Mouse (Mus musculus): ENCODE data around the gene Arfgap3. TPM values are rescaled to one million over a fixed set of nuclear protein-coding genes. Genes with fewer than 3 reads are reported as not detected.
"Not testable (repeated sequence)": the region's sequence is repeated elsewhere in the genome, so short reads cannot be mapped to it uniquely, and the experiment has no call there.

Arfgap3 gene
- total RNA-seq (2021), result 10 to 100 TPM; 17.3 to 17.5 TPM
- long read RNA-seq, experiment 1, partial matches to known transcripts, result 2 of 27 reads
- long read RNA-seq, experiment 1, other reads (novel, unspliced or antisense), result 21 of 27 reads
- long read RNA-seq, experiment 2, transcript Arfgap3-201 (16 exons, 2,619 nt), result major isoform, 7 of 24 reads
- long read RNA-seq, experiment 2, partial matches to known transcripts, result 3 of 24 reads
- long read RNA-seq, experiment 2, other reads (novel, unspliced or antisense), result 13 of 24 reads

- Histone ChIP-seq H3K4me3 (peak within 1 kb of the TSS; percentile 87), H3K27ac (peak within 1 kb of the TSS; percentile 92)
- DNase-seq (ENCODE audit: low spot score in 2 of 2), result peak; percentile 93 to 96
- no peak for TF ChIP-seq CTCF (conservative IDR thresholded peaks at IDR 0.05)
Measured at GRCm38 (mm10) chr15:83349954-83350711, at the start of gene Arfgap3. Gene Arfgap3 (minus strand): TSS chr15:83350247.

GRCm38 (mm10) chr15:83392722-83393121 is 42.7 kb upstream of the Arfgap3 start:
- TF ChIP-seq CTCF (conservative IDR thresholded peaks at IDR 0.05), result peak; percentile 60

DNA sequence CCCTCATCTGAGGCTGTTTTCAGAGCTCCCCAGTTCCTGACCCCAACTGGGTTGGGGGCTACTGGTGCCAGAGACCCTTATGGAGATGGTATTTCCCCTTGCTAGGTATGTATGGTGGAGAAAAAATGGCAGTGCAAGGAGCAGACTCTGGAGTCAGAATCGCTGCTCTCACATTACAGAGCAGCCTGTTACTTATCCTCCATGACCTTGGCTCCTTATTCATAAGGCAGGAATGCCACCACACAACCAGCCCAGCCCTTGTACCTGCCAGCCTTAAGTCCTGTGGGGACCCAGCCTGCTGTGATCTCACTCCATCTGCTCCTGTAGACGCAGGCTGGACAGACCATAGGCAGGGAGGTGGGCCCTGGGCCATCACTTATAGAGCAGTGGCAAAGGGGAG is 37.9 kb upstream of the Arfgap3 start:
- Histone ChIP-seq H3K4me3 (no peak overlapping the region), H3K27ac (no peak overlapping the region)
- DNase-seq (ENCODE audit: low spot score in 2 of 2), result no peak
- TF ChIP-seq CTCF (conservative IDR thresholded peaks at IDR 0.05), result no peak

More at GRCm38 (mm10) chr15:83392722-83393121, 42.7 kb upstream of the Arfgap3 start:
- H3K27ac ChIP-seq, result no peak overlapping the region
- DNase-seq (ENCODE audit: low spot score in 2 of 2), result no peak
- H3K4me3 ChIP-seq, result no peak overlapping the region

DNA sequence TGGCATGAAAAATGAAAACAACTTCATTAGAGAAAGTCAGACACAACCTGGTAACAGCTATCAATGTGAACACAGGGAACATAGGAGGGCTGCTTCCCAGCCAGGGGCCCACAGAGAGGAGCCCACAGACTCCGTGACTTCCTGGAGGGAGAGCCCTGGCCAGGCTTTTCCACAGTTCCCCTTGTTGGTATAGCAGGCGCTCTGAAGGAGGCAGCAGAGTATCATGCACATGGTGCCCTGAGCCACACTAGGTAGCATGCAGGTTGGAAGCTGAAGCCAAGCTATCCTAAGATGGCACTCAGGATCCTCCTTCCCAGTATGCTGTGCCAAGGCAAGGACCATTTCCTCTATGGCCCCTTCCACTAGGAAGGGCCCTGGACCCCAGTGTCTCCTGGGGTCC is 33.6 kb upstream of the Arfgap3 start:
- H3K4me3 ChIP-seq, result no peak overlapping the region
- no peak overlapping the region for H3K27ac ChIP-seq
- DNase-seq (ENCODE audit: low spot score in 2 of 2), result no peak
- TF ChIP-seq CTCF (conservative IDR thresholded peaks at IDR 0.05), result peak; percentile 69

- TF ChIP-seq CTCF (conservative IDR thresholded peaks at IDR 0.05), result no peak
- Histone ChIP-seq H3K27ac (no peak overlapping the region), H3K4me3 (no peak overlapping the region)
- no peak for DNase-seq (ENCODE audit: low spot score in 2 of 2)
Measured at GRCm38 (mm10) chr15:83383136-83383535, 33.1 kb upstream of the Arfgap3 start.

GRCm38 (mm10) chr15:83382467-83382866 is 32.4 kb upstream of the Arfgap3 start:
- TF ChIP-seq CTCF (conservative IDR thresholded peaks at IDR 0.05), result no peak
- no peak for DNase-seq (ENCODE audit: low spot score in 2 of 2)
- Histone ChIP-seq H3K27ac (no peak overlapping the region), H3K4me3 (no peak overlapping the region)

GRCm38 (mm10) chr15:83377153-83377552 is 27.1 kb upstream of the Arfgap3 start:
- no peak for TF ChIP-seq CTCF (conservative IDR thresholded peaks at IDR 0.05)
- H3K27ac ChIP-seq, result no peak overlapping the region
- no peak for DNase-seq (ENCODE audit: low spot score in 2 of 2)
- H3K4me3 ChIP-seq, result no peak overlapping the region

DNA sequence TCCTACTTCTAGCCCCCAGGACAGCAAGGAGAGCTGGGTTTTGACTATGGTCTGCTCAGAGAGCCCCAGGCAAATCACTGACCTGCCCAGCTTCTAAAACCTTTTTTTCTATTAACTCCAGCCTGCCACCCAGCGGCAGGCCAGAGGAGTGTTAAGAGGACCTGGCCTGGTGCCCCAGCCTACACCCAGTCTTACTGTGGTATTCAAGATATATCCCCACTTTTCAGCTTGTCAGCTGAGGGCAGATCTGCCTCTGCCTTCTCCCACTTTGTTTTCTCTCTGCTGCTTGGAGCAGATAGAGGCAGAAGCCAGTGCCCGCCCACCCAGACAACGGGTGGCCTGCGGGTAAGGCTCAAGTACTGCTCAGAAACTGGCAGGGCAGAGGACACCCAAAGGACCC is 25.1 kb upstream of the Arfgap3 start:
- Histone ChIP-seq H3K27ac (no peak overlapping the region), H3K4me3 (no peak overlapping the region)
- TF ChIP-seq CTCF (conservative IDR thresholded peaks at IDR 0.05), result peak; percentile 88
- DNase-seq (ENCODE audit: low spot score in 2 of 2), result peak; percentile 20 to 60

DNA sequence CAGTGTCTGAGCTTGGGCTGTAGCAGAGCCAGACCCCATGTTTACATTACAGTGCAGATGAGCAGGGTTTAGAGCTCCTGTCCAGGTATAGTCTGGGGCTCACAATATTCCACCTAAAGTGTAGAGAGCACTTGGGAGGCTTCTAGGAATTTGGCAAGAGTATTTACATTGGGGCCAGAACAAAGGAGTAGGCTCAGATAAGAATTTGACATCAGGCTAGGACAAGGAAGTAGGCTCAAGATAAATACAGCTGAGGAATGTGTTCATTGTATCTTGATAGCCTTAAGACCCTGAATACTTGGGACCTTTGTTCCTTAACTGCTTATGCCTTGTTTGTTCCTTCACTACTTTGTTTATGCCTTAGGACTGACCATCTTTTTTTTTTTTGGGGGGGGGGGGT is 24.0 kb upstream of the Arfgap3 start:
- TF ChIP-seq CTCF (conservative IDR thresholded peaks at IDR 0.05), result no peak
- Histone ChIP-seq H3K27ac (no peak overlapping the region), H3K4me3 (no peak overlapping the region)
- no peak for DNase-seq (ENCODE audit: low spot score in 2 of 2)

GRCm38 (mm10) chr15:83368702-83369101 is 18.7 kb upstream of the Arfgap3 start:
- not testable (repeated sequence) for DNase-seq (ENCODE audit: low spot score in 2 of 2); H3K27ac ChIP-seq; H3K4me3 ChIP-seq
- peak; percentile 50 for TF ChIP-seq CTCF (conservative IDR thresholded peaks at IDR 0.05)

GRCm38 (mm10) chr15:83368261-83368660 is 18.2 kb upstream of the Arfgap3 start:
- no peak for TF ChIP-seq CTCF (conservative IDR thresholded peaks at IDR 0.05)
- Histone ChIP-seq H3K4me3 (no peak overlapping the region), H3K27ac (no peak overlapping the region)
- DNase-seq (ENCODE audit: low spot score in 2 of 2), result no peak

GRCm38 (mm10) chr15:83366933-83367552 is 17.0 kb upstream of the Arfgap3 start:
- Histone ChIP-seq H3K4me3 (peak overlapping the region; percentile 58), H3K27ac (no peak overlapping the region)
- no peak for TF ChIP-seq CTCF (conservative IDR thresholded peaks at IDR 0.05)
- peak; percentile 40 to 56 for DNase-seq (ENCODE audit: low spot score in 2 of 2)

- H3K4me3 ChIP-seq, result no peak overlapping the region
- peak; percentile 42 for TF ChIP-seq CTCF (conservative IDR thresholded peaks at IDR 0.05)
Measured at GRCm38 (mm10) chr15:83365697-83366096, 15.7 kb upstream of the Arfgap3 start.

More at GRCm38 (mm10) chr15:83365697-83366096, 15.7 kb upstream of the Arfgap3 start:
- H3K27ac ChIP-seq, result no peak overlapping the region
- DNase-seq (ENCODE audit: low spot score in 2 of 2), result no peak

Data from layer of hippocampus, adult 2 months (tissue).